Mouse (Mus musculus) T-helper 1 cell (primary cell): ENCODE measurements around the gene Helz.
"Not testable (repeated sequence)": the region's sequence is repeated elsewhere in the genome, so short reads cannot be mapped to it uniquely, and the experiment has no call there.

Source experiments
- in situ Hi-C: fragments of 300-600 bp; cut with MboI, MseI; formaldehyde crosslinking; loops from one replicate; pipeline ENCODE4 v1.15.1; 2025; ENCODE audit warnings: high pct_unique_total_duplicates

The Helz gene

GRCm38 (mm10) chr11:107546667-107547301 lies 946 bp upstream of the Helz start:
- in situ Hi-C loops, result no loop called here

DNA sequence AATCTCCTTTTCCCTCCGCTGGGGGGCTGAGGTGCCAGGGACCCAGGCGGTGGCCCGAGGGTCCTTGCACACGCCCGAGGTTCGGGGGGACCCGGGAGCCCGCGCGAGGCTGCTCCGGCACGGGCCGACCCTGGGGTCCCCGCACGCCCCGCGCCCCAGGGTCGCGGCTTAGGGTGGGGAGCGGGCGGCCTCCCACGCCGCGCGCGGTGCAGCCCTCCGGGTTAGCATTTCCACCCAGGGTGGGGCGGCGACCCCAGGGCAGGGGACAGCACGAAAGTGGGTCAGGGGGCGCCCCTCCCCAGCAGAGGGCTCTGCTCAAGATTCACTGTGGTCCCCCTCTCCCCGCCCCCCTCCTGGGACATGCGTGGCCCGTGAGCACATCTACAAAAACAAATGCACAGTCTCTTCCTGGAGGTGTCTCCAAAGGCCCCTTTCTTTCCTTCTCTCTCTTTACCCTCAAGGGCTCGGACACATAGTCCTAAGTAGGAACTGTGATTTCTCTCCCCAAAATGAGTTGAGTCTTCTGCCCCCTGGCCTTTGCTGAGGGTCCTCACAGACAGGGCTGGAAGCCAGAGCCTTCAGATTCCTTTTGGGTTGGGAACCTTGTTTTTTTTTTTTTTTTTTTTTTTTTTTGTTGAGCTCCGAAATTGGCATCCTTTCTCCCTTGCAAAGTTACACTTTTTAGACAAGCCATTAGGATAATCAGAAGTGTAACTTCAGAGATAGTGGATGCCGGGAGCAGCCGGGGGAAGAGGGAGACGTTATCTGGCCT lies 660 bp downstream of the Helz start:
- in situ Hi-C loops, result no loop called here

DNA sequence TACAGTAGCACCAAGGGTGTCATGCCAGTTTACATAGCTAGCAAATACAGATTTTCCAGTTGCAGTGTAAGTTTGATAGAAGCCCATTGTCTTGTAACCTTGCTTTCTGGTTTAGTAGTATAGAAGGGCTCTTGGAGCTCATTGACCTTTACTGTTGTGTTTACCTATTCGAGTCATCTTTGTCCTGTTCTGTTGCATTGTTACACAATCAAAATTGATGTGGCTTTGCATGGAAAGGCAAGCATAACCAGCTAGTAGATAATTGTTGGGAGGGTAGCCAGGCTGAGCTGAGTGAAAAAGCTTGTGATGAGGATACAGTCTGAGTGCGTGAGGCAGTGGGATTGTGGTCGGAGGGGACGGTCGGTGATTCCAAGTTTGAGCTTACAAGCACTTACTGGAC lies 12.1 kb downstream of the Helz start:
- in situ Hi-C loops, result no loop called here

DNA sequence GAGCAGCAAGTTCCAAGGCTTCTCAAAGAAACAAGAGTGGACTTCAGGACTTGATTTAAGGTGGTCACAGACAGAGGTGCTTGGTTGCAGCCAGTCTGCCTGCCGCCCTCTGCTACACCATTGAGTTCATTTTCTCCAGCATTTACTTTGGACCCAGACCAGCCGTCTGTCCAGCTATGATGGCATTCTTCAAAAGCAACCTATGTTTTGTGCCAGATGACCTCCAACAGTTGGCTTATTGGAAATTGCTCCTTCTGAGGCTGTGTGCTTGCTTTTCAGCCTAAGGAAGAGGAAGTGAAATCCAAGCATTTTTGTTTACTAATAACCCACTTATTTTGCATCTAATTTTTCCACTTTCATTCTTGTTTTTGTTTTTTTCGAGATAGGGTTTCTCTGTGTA lies 19.7 kb downstream of the Helz start:
- in situ Hi-C loops, result no loop called here

GRCm38 (mm10) chr11:107568466-107568995 lies 20.8 kb downstream of the Helz start:
- in situ Hi-C loops, result no loop called here

GRCm38 (mm10) chr11:107570891-107571290 lies 23.2 kb downstream of the Helz start:
- in situ Hi-C loops, result not testable (repeated sequence)

DNA sequence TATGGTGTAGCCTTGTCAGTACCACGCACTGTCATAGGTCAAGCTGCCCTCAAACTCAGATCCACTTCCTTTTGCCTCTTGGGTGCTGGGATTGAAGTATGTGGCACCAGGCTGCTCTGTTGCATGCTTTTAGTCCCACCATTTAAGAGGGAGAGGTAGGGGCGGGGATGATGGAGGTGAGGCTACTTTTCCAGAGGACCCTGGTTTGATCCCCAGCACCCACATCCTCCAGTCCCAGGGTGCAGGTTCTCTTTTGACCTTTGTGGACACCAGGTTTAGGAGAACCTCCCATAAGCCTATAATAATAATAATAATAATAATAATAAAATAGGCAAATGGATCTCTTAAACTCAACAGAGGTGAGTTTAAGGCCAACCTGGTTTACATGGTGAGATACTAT lies 23.6 kb downstream of the Helz start:
- in situ Hi-C loops, result no loop called here

- in situ Hi-C loops, result no loop called here
Measured at GRCm38 (mm10) chr11:107572551-107572950, 24.8 kb downstream of the Helz start.

DNA sequence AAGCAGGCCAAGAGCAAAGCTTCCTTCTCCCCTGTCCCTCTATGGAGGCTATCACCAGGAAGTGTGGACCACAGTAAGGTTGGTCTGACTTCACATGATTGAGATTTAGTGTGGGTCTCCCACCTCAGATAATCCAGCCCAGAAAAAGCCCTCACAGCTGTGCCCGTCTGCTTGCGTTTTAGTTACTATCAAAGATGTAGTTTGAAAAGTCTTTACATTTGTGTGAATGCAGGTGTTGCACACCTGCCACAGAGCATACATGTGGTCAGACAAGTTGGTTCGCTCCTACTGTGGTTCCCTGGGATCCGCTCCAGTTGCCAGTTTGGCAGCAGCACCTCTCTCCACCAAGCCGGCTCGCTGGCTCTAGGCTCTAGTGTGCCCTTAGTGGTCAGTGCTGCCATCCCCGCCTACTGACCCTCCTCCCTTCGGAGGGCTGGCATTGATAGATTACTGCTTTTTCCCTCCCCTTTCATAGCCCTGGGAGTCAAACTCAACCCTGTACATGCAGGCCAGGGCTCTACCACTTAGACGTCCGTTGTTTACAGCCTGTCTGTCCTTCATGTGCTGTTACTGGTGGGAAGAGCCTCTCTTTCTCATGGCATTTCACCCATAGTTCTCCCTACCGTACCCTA lies 25.4 kb downstream of the Helz start:
- in situ Hi-C loops, result no loop called here

DNA sequence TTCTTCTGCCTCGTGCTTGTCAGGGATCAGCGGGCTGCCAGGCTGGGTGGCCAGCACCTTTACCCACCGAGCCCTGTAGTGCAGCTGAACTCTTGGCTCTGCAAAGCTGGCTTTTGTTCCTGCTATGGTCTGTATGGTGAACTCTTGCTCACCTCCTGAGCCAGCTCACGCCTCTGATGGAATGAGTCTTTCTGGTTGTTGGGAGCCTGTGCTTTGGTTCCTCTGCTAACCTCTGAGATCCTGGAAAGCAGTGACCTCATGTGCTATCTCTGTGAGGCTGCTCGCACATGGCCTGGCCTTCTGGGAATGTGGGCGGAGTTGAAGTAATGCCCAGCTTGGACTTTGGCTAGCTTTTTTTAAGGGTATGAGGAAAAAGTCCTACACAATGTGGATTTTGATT lies 26.1 kb downstream of the Helz start:
- in situ Hi-C loops, result no loop called here

GRCm38 (mm10) chr11:107574811-107575705 lies 27.3 kb downstream of the Helz start:
- in situ Hi-C loops, result loop anchor here (25.0 kb wide), 1 partner anchor 1538 kb away; the partner anchor contains the start of gene Dcaf7

DNA sequence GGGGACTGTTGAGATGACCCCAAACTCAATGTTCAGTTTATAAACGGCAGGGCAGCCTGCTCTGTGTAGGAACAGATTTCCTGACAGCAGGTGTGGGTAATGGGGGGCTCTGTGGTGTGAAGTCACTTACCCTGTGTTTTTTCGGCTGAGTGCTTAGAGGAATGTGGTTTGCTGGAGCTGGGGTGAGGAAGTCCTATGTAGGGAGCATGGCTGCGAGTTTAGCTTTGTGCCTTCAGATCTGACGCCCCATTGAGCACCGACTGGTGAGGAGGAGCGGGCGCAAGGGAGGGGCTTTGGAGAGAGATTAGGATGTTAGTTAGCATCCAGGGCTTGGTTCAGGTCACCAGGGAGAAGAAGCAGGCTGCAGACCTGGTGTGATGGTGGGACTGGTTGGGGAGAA lies 28.5 kb downstream of the Helz start:
- in situ Hi-C loops, result loop anchor here (25.0 kb wide), 1 partner anchor 1539 kb away; the partner anchor contains the start of gene Dcaf7

GRCm38 (mm10) chr11:107577400-107577799 lies 29.7 kb downstream of the Helz start:
- in situ Hi-C loops, result loop anchor here (25.0 kb wide), 1 partner anchor 1540 kb away; the partner anchor contains the start of gene Dcaf7

- in situ Hi-C loops, result loop anchor here (25.0 kb wide), 1 partner anchor 1541 kb away; the partner anchor contains the start of gene Dcaf7
Measured at GRCm38 (mm10) chr11:107578226-107578625, 30.5 kb downstream of the Helz start.

- in situ Hi-C loops, result loop anchor here (25.0 kb wide), 1 partner anchor 1543 kb away; the partner anchor contains the start of gene Dcaf7
Measured at GRCm38 (mm10) chr11:107580786-107581185, 33.1 kb downstream of the Helz start.

GRCm38 (mm10) chr11:107584660-107585451 lies 37.1 kb downstream of the Helz start:
- in situ Hi-C loops, result loop anchor here (25.0 kb wide), 1 partner anchor 1548 kb away; the partner anchor contains the start of gene Dcaf7

- in situ Hi-C loops, result loop anchor here (25.0 kb wide), 1 partner anchor 1549 kb away; the partner anchor contains the start of gene Dcaf7
Measured at GRCm38 (mm10) chr11:107586129-107586528, 38.4 kb downstream of the Helz start.

DNA sequence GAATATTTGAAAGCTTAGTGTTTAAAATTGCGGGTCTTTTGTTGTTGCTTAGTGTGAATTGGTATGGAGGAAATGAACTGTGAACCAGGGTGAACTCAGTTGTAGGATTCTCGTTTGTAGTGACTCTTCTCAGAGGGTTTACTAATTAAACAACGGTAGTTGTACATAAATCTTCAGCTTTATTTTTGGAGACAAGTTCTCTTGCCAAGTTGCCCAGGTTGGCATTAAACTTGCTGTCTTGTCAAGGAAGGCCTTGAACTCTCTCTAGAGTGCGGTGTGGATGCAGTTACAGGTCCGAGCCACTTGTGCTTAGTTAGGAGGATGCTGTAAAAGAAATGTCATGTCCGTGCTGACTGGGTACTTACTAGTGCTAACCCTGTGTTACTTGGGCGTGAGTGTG lies 39.4 kb downstream of the Helz start:
- in situ Hi-C loops, result loop anchor here (25.0 kb wide), 1 partner anchor 1550 kb away; the partner anchor contains the start of gene Dcaf7

DNA sequence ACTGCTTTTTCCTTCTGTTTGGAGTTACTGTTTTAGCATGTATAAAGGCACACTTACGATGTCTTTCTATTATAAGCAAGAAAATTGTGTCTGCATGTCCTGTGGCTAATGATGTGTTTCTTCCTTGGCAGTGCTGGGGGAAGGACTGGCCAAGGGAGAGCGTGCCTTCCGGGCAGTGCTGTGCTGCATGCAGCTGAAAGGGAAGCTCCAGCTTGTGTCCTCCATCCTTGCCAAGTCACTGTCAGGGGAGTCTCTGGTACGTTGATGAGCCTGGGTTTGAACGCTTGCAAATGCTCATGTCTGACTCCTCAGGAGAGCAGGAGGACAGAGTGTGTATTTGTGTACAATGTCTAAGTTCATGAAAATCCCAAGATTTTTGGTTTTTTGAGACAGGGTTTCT lies 44.8 kb downstream of the Helz start:
- in situ Hi-C loops, result loop anchor here (25.0 kb wide), 1 partner anchor 1555 kb away; the partner anchor contains the start of gene Dcaf7

GRCm38 (mm10) chr11:107597381-107597780 lies 49.7 kb downstream of the Helz start:
- in situ Hi-C loops, result loop anchor here (25.0 kb wide), 1 partner anchor 1560 kb away; the partner anchor contains the start of gene Dcaf7
